Mouse (Mus musculus) hindbrain, embryonic 13.5 days (tissue): ENCODE measurements around the gene Mmp28. TPM values are rescaled to one million over a fixed set of nuclear protein-coding genes. Genes with fewer than 3 reads are reported as not detected.

Experiments used
- ATAC-seq: fragments of 200-750 bp; cut with Nextera tagmentation; 2 replicates; pipeline ENCODE4 v1.8.0; 2017; ENCODE audit warnings: moderate TSS enrichment; ENCODE audit not compliant: low FRiP score
- H3K27ac ChIP-seq: fragments of 300-500 bp; sonication (generic); 2 replicates; pipeline ENCODE4 v1.5.1; 2015; ENCODE audit warnings: inconsistent platforms, mild to moderate bottlenecking, moderate library complexity
- H3K27me3 ChIP-seq: fragments of 300-500 bp; sonication (generic); 2 replicates; pipeline ENCODE4 v1.6.1; 2015; ENCODE audit warnings: mild to moderate bottlenecking, inconsistent platforms
- H3K36me3 ChIP-seq: fragments of 300-500 bp; sonication (generic); 2 replicates; pipeline ENCODE4 v1.6.1; 2015; ENCODE audit warnings: mild to moderate bottlenecking, inconsistent platforms
- H3K4me1 ChIP-seq: fragments of 300-500 bp; sonication (generic); replicated peaks from 2 replicates; pipeline ENCODE4 v1.6.1; 2015; ENCODE audit warnings: inconsistent platforms
- H3K4me2 ChIP-seq: fragments of 300-500 bp; sonication (generic); 2 replicates; pipeline ENCODE4 v1.6.1; 2015; ENCODE audit warnings: inconsistent platforms, mild to moderate bottlenecking, moderate library complexity
- H3K4me3 ChIP-seq: fragments of 300-500 bp; sonication (generic); 2 replicates; pipeline ENCODE4 v1.5.1; 2015; ENCODE audit warnings: mild to moderate bottlenecking, inconsistent platforms
- H3K9ac ChIP-seq: fragments of 300-500 bp; sonication (generic); 2 replicates; pipeline ENCODE4 v1.6.1; 2015; ENCODE audit warnings: mild to moderate bottlenecking, inconsistent platforms
- H3K9me3 ChIP-seq: fragments of 300-500 bp; sonication (generic); 2 replicates; pipeline ENCODE4 v1.6.1; 2016; ENCODE audit warnings: inconsistent platforms
- WGBS: fragments of 180-500 bp; shearing (Covaris S2); methylation state at CpG from one replicate; pipeline ENCODE4 v1.1.7; 2015; 5-methylcytosine and 5-hydroxymethylcytosine counted together
- polyA plus RNA-seq: library from polyadenylated mRNA; unstranded; fragments of >200 nt; fragmentation: Nextera tagmentation; extraction: Ambion mirVana; gene quantifications from 2 replicates; pipeline ENCODE4 v1.2.1, GENCODE M21; 2015

Mmp28 gene
- polyA plus RNA-seq, 1 experiment from 2014 or later = 3.5 TPM

GRCm38 (mm10) chr11:83443824-83444223 is 19.0 kb downstream of the Mmp28 start:
- Histone ChIP-seq H3K36me3 (no peaks in the 10 kb centered on the region), H3K4me1 (peaks cover 34% of the 10 kb centered on the region), H3K4me3 (no peak overlapping the region), H3K27me3 (peaks cover 67% of the 10 kb centered on the region), H3K4me2 (no peak overlapping the region), H3K9ac (no peak overlapping the region), H3K9me3 (no peaks in the 10 kb centered on the region), H3K27ac (no peak overlapping the region)
- no peak for ATAC-seq
- 10% methylated on average over 7 of the region's 7 CpGs for WGBS

- Histone ChIP-seq H3K4me3 (peak overlapping the region; percentile 26), H3K4me1 (peaks cover 23% of the 10 kb centered on the region), H3K27me3 (peaks cover 71% of the 10 kb centered on the region), H3K27ac (no peak overlapping the region), H3K9ac (peak overlapping the region; percentile 39; the same call in 1 of the 2 replicates), H3K9me3 (no peaks in the 10 kb centered on the region), H3K4me2 (peak overlapping the region; percentile 51), H3K36me3 (no peaks in the 10 kb centered on the region)
- peak; percentile 26; the same call in 1 of the 2 replicates for ATAC-seq
- WGBS = 11% methylated on average over 29 of the region's 29 CpGs
Measured at GRCm38 (mm10) chr11:83442596-83443267, 20.1 kb downstream of the Mmp28 start.

GRCm38 (mm10) chr11:83441235-83441634 is 21.6 kb downstream of the Mmp28 start:
- peaks cover 18% of the 10 kb centered on the region for H3K4me1 ChIP-seq
- H3K27ac ChIP-seq = no peak overlapping the region
- H3K4me3 ChIP-seq = 0 out of 2 replicates have a peak overlapping the region, but pooled peaks have one; percentile 60
- H3K9ac ChIP-seq = no peak overlapping the region
- H3K36me3 ChIP-seq = no peaks in the 10 kb centered on the region
- WGBS = 48% methylated on average over 7 of the region's 7 CpGs
- H3K9me3 ChIP-seq = no peaks in the 10 kb centered on the region
- ATAC-seq = no peak
- H3K4me2 ChIP-seq = peak overlapping the region; percentile 80; the same call in 1 of the 2 replicates
- H3K27me3 ChIP-seq = peaks cover 63% of the 10 kb centered on the region

DNA sequence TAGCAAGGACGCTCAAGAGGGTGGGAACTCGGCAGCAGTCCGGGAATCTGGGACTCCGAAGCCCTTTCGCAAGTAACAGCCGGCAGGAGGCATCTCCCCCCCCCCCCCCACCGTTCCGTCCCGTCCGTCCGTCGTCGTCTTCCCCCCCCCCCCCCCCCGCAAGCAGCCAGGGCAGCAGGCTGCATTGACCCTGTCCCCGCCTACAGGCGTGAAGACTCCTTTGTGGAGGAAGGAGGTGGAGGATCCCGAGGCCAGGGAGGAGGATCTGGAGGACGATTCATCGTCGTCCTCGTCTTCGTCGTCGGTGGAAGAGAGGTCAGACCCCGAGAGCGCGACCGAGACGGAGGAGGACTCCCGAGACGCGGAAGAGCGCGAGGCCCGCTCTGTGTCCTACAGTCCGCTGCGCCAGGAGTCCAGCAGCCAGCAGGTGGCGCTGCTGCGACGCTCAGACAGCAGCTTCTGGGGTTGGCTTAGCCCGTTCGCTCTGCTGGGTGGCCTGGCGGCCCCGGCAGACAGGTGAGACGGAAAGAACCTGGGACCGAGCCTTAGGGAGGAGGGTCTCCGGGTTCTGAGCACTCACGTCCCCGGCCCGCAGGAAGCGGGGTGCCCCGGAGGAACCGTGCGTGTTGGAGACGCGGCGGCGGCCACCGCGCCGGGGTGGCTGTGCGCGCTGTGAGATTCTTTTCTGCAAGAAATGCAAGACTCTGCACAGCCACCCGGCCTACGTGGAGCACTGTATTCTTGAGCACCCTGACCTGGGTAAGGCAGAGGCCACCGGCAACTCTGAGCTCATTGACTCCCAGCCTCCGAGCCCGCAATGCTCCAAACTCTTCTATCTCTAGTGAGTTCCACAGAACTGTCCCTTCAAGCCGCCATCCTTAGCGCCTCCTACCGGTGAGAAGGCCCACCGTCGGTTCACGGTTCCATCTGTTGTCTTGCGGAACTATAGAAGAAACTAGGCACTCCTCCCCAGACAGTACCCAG is 22.5 kb downstream of the Mmp28 start:
- Histone ChIP-seq H3K4me3 (peak overlapping the region; percentile 60), H3K27me3 (peaks cover 55% of the 10 kb centered on the region), H3K9me3 (no peaks in the 10 kb centered on the region), H3K9ac (peak overlapping the region; percentile 71), H3K27ac (peak overlapping the region; percentile 12; the same call in 1 of the 2 replicates), H3K36me3 (no peaks in the 10 kb centered on the region), H3K4me2 (peak overlapping the region; percentile 80), H3K4me1 (peaks cover 18% of the 10 kb centered on the region)
- under 1% methylated on average over 66 of the region's 75 CpGs for WGBS
- ATAC-seq = peak; percentile 91

- peaks cover 13% of the 10 kb centered on the region for H3K4me1 ChIP-seq
- peak overlapping the region; percentile 80 for H3K4me2 ChIP-seq
- 31% methylated on average over 11 of the region's 11 CpGs for WGBS
- H3K36me3 ChIP-seq = no peaks in the 10 kb centered on the region
- H3K27ac ChIP-seq = no peak overlapping the region
- peaks cover 53% of the 10 kb centered on the region for H3K27me3 ChIP-seq
- peak overlapping the region; percentile 60 for H3K4me3 ChIP-seq
- no peak for ATAC-seq
- peak overlapping the region; percentile 71; the same call in 1 of the 2 replicates for H3K9ac ChIP-seq
- H3K9me3 ChIP-seq = no peaks in the 10 kb centered on the region
Measured at GRCm38 (mm10) chr11:83439426-83440060, 23.3 kb downstream of the Mmp28 start.

GRCm38 (mm10) chr11:83437377-83437776 is 25.5 kb downstream of the Mmp28 start, which contains the start of gene 1700020L24Rik:
1700020L24Rik (plus strand) TSS chr11:83437677.
- H3K27ac ChIP-seq = no peak within 1 kb of the TSS
- 89% methylated on average over 1 of the region's 1 CpGs for WGBS
- no peak within 1 kb of the TSS for H3K4me3 ChIP-seq
- H3K27me3 ChIP-seq = peaks cover 36% of the 10 kb centered on the region
- H3K9me3 ChIP-seq = no peaks in the 10 kb centered on the region
- no peaks in the 10 kb centered on the region for H3K36me3 ChIP-seq
- H3K4me1 ChIP-seq = peaks cover 8% of the 10 kb centered on the region
- H3K4me2 ChIP-seq = no peak within 1 kb of the TSS
- no peak within 1 kb of the TSS for H3K9ac ChIP-seq
- no peak for ATAC-seq

- Histone ChIP-seq H3K36me3 (no peaks in the 10 kb centered on the region), H3K4me1 (no peaks in the 10 kb centered on the region), H3K9me3 (no peaks in the 10 kb centered on the region), H3K27me3 (peaks cover 37% of the 10 kb centered on the region), H3K4me2 (no peak overlapping the region), H3K9ac (no peak overlapping the region), H3K27ac (no peak overlapping the region), H3K4me3 (no peak overlapping the region)
- ATAC-seq = no peak
- WGBS = 83% methylated on average over 2 of the region's 2 CpGs
Measured at GRCm38 (mm10) chr11:83432533-83432932, 30.3 kb downstream of the Mmp28 start.

DNA sequence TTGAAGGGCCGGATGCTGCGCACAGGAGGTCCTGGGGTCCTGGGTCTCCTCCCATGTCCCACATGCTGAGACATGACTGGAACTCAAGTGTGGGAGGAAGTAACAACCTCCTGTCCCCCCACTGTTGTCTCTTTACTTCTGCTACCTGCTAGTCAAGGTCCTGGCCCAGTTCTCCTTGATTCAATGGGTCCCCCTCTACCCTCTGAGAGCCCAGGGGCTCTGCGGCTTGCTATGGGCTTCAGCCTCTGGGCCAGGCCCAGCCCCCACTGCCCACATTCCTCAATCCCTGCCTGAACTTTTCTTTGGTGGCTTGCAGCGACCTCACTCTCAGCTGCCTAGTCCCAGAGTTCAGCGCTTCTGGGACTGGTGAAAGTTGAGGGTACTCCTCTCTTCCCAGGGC is 33.5 kb downstream of the Mmp28 start, which contains the start of gene Gas2l2:
Gas2l2 (minus strand) TSS at position 101 of the 400 bp plus-strand sequence.
- Histone ChIP-seq H3K9ac (no peak within 1 kb of the TSS), H3K27me3 (peaks cover 55% of the 10 kb centered on the region), H3K4me2 (peak within 1 kb of the TSS; percentile 15; the same call in 1 of the 2 replicates), H3K4me3 (no peak within 1 kb of the TSS), H3K36me3 (no peaks in the 10 kb centered on the region), H3K27ac (no peak within 1 kb of the TSS), H3K9me3 (no peaks in the 10 kb centered on the region), H3K4me1 (no peaks in the 10 kb centered on the region)
- no peak for ATAC-seq
- WGBS = 55% methylated on average over 5 of the region's 5 CpGs

DNA sequence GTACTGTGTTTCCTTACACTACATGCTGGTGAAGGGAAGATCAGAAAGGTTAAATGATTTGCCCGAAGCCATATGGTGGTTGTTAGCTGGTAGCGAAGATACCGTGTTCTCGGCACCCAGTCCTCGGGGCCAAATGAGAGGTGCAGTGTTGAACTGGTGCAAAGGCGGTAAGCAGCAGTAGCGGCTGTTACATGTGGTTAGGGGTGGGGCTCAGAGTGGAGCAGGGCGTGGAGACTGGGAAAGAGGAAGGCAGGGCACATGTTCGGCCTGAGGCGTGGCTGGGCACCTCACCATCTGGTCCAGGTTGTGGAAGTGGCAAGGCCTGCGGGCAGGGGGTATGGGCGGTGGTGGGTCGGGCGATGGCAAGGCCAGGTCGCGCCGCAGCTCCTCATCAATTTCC is 35.9 kb downstream of the Mmp28 start:
- 49% methylated on average over 17 of the region's 17 CpGs for WGBS
- ATAC-seq = no peak
- H3K27me3 ChIP-seq = peaks cover 57% of the 10 kb centered on the region
- H3K36me3 ChIP-seq = no peaks in the 10 kb centered on the region
- no peaks in the 10 kb centered on the region for H3K9me3 ChIP-seq
- peak overlapping the region; percentile 29; the same call in 1 of the 2 replicates for H3K9ac ChIP-seq
- no peak overlapping the region for H3K27ac ChIP-seq
- H3K4me1 ChIP-seq = no peaks in the 10 kb centered on the region
- H3K4me2 ChIP-seq = 0 out of 2 replicates have a peak overlapping the region, but pooled peaks have one; percentile 17
- H3K4me3 ChIP-seq = peak overlapping the region; percentile 8

GRCm38 (mm10) chr11:83424681-83425080 is 38.2 kb downstream of the Mmp28 start:
- Histone ChIP-seq H3K27me3 (peaks cover 75% of the 10 kb centered on the region), H3K4me2 (no peak overlapping the region), H3K9ac (no peak overlapping the region), H3K4me1 (no peaks in the 10 kb centered on the region), H3K36me3 (no peaks in the 10 kb centered on the region), H3K27ac (no peak overlapping the region), H3K9me3 (no peaks in the 10 kb centered on the region), H3K4me3 (no peak overlapping the region)
- peak; percentile 46 for ATAC-seq
- WGBS = 8% methylated on average over 8 of the region's 8 CpGs

GRCm38 (mm10) chr11:83421305-83421704 is 41.6 kb downstream of the Mmp28 start:
- ATAC-seq = no peak
- Histone ChIP-seq H3K4me3 (no peak overlapping the region), H3K9me3 (no peaks in the 10 kb centered on the region), H3K27me3 (peaks cover 70% of the 10 kb centered on the region), H3K4me2 (no peak overlapping the region), H3K27ac (no peak overlapping the region), H3K4me1 (peaks cover 16% of the 10 kb centered on the region), H3K9ac (no peak overlapping the region), H3K36me3 (no peaks in the 10 kb centered on the region)
- 7% methylated on average over 9 of the region's 9 CpGs for WGBS

DNA sequence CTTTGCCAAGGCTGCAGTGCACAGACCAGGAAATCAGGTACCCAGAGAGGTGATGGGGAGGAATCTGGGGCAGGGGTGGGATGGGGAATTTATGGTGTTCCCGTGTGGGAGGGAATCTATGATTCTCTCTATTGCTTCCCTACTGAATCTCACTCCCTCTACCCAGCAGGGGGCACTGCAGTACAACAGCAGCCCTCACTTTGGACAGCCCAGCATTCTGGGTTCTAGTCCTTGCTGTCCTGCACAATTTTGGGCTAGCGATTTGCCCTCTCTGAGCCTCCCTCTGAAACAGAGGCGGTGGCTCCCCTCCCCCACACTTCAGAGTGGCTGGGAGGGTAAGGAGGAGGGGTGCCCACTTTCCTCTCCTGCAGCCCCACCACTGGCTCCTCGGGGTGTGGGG is 42.5 kb downstream of the Mmp28 start:
- Histone ChIP-seq H3K27ac (no peak overlapping the region), H3K4me3 (no peak overlapping the region), H3K4me2 (no peak overlapping the region), H3K9me3 (no peaks in the 10 kb centered on the region), H3K9ac (no peak overlapping the region), H3K4me1 (peaks cover 16% of the 10 kb centered on the region), H3K27me3 (peaks cover 61% of the 10 kb centered on the region), H3K36me3 (no peaks in the 10 kb centered on the region)
- ATAC-seq = no peak
- WGBS = 43% methylated on average over 4 of the region's 4 CpGs
